Mouse (Mus musculus): ENCODE measurements at regions not wholly inside any gene's neighbourhood (a gene's known extent, or its start where the extent isn't known, plus 50 kb on each side); places are given as distances from the start of the nearest gene placed in this dataset.

- no peak for TF ChIP-seq EP300 (IDR thresholded peaks at IDR 0.05; ENCODE audit: low read depth)
- no peak for TF ChIP-seq CTCF (IDR thresholded peaks at IDR 0.05; ENCODE audit: low read depth)
Measured at GRCm38 (mm10) chr13:47666470-47666869, 544.0 kb downstream of the Rnf144b start.

Data from heart, postnatal 0 days (tissue).